In genomic region chr6:69726362-69726761, GRCm38 (mm10) we compare ENCODE assay signal across 16 mouse cellular contexts.
"Had no signal": no experiment of that assay in that cellular context is flagged by ENCODE, and none has a peak within 500 bp of the region (broad histone marks: within the 10 kb centered on the region; RNA-seq: fewer than 3 reads in every experiment).

No protein-coding gene starts in this region.

- H3K9me3 ChIP-seq: intestine, embryonic 15.5 days; limb, embryonic 10.5 days; liver, embryonic 12.5 days; lung, embryonic 15.5 days; megakaryocyte, embryonic 14.5 days; midbrain, embryonic 15.5 days; neural tube, embryonic 12.5 days had no signal

- H3K27ac ChIP-seq: intestine, embryonic 15.5 days; layer of hippocampus, adult 2 months; limb, embryonic 10.5 days; liver, embryonic 12.5 days; lung, embryonic 15.5 days; macrophage; midbrain, embryonic 15.5 days; neural tube, embryonic 12.5 days had no signal

- H3K27me3 ChIP-seq: intestine, embryonic 15.5 days; liver, embryonic 12.5 days; lung, embryonic 15.5 days; megakaryocyte, embryonic 14.5 days; midbrain, embryonic 15.5 days; neural tube, embryonic 12.5 days had no signal

- ATAC-seq: intestine, embryonic 15.5 days; liver, embryonic 12.5 days; midbrain, embryonic 15.5 days had no signal

- H3K4me2 ChIP-seq: intestine, embryonic 15.5 days; liver, embryonic 12.5 days; lung, embryonic 15.5 days; midbrain, embryonic 11.5 days; midbrain, embryonic 15.5 days; neural tube, embryonic 12.5 days had no signal

- H3K4me3 ChIP-seq: intestine, embryonic 15.5 days; layer of hippocampus, adult 2 months; limb, embryonic 10.5 days; liver, embryonic 12.5 days; lung, embryonic 15.5 days; megakaryocyte, embryonic 14.5 days; midbrain, embryonic 15.5 days; neural tube, embryonic 12.5 days had no signal

- H3K9ac ChIP-seq: intestine, embryonic 15.5 days; liver, embryonic 12.5 days; lung, embryonic 15.5 days; midbrain, embryonic 15.5 days; neural tube, embryonic 12.5 days had no signal

- H3K4me1 ChIP-seq: intestine, embryonic 15.5 days; limb, embryonic 10.5 days; liver, embryonic 12.5 days; lung, embryonic 15.5 days; megakaryocyte, embryonic 14.5 days; midbrain, embryonic 15.5 days; neural tube, embryonic 12.5 days had no signal

- H3K36me3 ChIP-seq: intestine, embryonic 15.5 days; limb, embryonic 10.5 days; liver, embryonic 12.5 days; lung, embryonic 15.5 days; midbrain, embryonic 15.5 days; neural tube, embryonic 12.5 days had no signal

- DNase-seq: kidney, adult 18-20 months; kidney, postnatal 10 days; kidney, postnatal 4 days; lung, postnatal 14 days; thymus, adult 2 months; thymus, postnatal 25 days had no signal
